Mouse (Mus musculus) cerebellum, postnatal 10 days (tissue): ENCODE results near the gene Nptx2.

ENCODE experiments used
- DNase-seq, 2 experiments: peaks; one replicate each; pipeline ENCODE4 v3.0.0; 2021; ENCODE audit warnings: mixed read lengths in 2 of 2

Nptx2 gene

GRCm38 (mm10) chr5:144545653-144546422, at the start of gene Nptx2:
Gene Nptx2 (plus strand): TSS chr5:144545902.
- DNase-seq: peak; percentile 95

GRCm38 (mm10) chr5:144496481-144496880, 49.2 kb upstream of the Nptx2 start:
- DNase-seq: no peak

GRCm38 (mm10) chr5:144504239-144504638, 41.5 kb upstream of the Nptx2 start:
- no peak for DNase-seq

- DNase-seq: no peak
These were observed 40.0 kb upstream of the Nptx2 start for GRCm38 (mm10) chr5:144505731-144506130.

GRCm38 (mm10) chr5:144506156-144506555, 39.5 kb upstream of the Nptx2 start:
- DNase-seq: no peak

GRCm38 (mm10) chr5:144506689-144507552, 38.8 kb upstream of the Nptx2 start:
- no peak for DNase-seq

GRCm38 (mm10) chr5:144509431-144509830, 36.3 kb upstream of the Nptx2 start:
- DNase-seq: no peak

- DNase-seq: peak; percentile 46 to 47
These were observed 31.0 kb upstream of the Nptx2 start for GRCm38 (mm10) chr5:144514738-144515137.

GRCm38 (mm10) chr5:144515241-144515640, 30.5 kb upstream of the Nptx2 start:
- DNase-seq: no peak

GRCm38 (mm10) chr5:144520096-144520495, 25.6 kb upstream of the Nptx2 start:
- DNase-seq: no peak

- DNase-seq: no peak
These were observed 20.9 kb upstream of the Nptx2 start for GRCm38 (mm10) chr5:144524774-144525173.

GRCm38 (mm10) chr5:144529123-144529522, 16.6 kb upstream of the Nptx2 start:
- no peak for DNase-seq

- DNase-seq: no peak
These were observed 2.9 kb upstream of the Nptx2 start for GRCm38 (mm10) chr5:144542711-144543308.

GRCm38 (mm10) chr5:144546423-144546995, 807 bp downstream of the Nptx2 start:
- DNase-seq: peak; percentile 33 to 44

- DNase-seq: peak; percentile 63 to 67
These were observed 1.7 kb downstream of the Nptx2 start for GRCm38 (mm10) chr5:144547333-144547878.

GRCm38 (mm10) chr5:144548079-144548631, 2.5 kb downstream of the Nptx2 start:
- DNase-seq: peak; percentile 56 to 58

GRCm38 (mm10) chr5:144550003-144550402, 4.3 kb downstream of the Nptx2 start:
- no peak for DNase-seq

- DNase-seq: no peak
These were observed 5.0 kb downstream of the Nptx2 start for GRCm38 (mm10) chr5:144550622-144551137.

- DNase-seq: no peak
These were observed 11.0 kb downstream of the Nptx2 start for GRCm38 (mm10) chr5:144556710-144557109.

- DNase-seq: no peak
These were observed 11.7 kb downstream of the Nptx2 start for GRCm38 (mm10) chr5:144557363-144557762.

GRCm38 (mm10) chr5:144558481-144558880, 12.8 kb downstream of the Nptx2 start:
- DNase-seq: peak; percentile 77 to 79

- no peak for DNase-seq
These were observed 20.0 kb downstream of the Nptx2 start for GRCm38 (mm10) chr5:144565739-144566138.
